Mouse (Mus musculus): Measurements from ENCODE around the gene Plscr1. TPM values are rescaled to one million over a fixed set of nuclear protein-coding genes. Genes with fewer than 3 reads are reported as not detected.

Gene Plscr1
- total RNA-seq, 2 experiments from 2014 or later, result 0.67 to 0.69 TPM

- intact Hi-C loops (cut with DNase I), result no loop called here
- no peak for DNase-seq
These were observed 44.3 kb downstream of the Plscr1 start for GRCm38 (mm10) chr9:92293560-92294548.

- intact Hi-C loops (cut with DNase I), result no loop called here
- DNase-seq, result no peak
These were observed 48.7 kb downstream of the Plscr1 start for GRCm38 (mm10) chr9:92298288-92298687.

GRCm38 (mm10) chr9:92301213-92301612 is 51.7 kb downstream of the Plscr1 start:
- intact Hi-C loops (cut with DNase I), result no loop called here
- DNase-seq, result no peak

- intact Hi-C loops (cut with DNase I), result no loop called here
- no peak for DNase-seq
These were observed 55.5 kb downstream of the Plscr1 start for GRCm38 (mm10) chr9:92305075-92305474.

- intact Hi-C loops (cut with DNase I), result no loop called here
- DNase-seq, result no peak
These were observed 56.2 kb downstream of the Plscr1 start for GRCm38 (mm10) chr9:92305620-92306220.

GRCm38 (mm10) chr9:92309077-92309476 is 59.5 kb downstream of the Plscr1 start, which contains the start of gene 1700057G04Rik:
1700057G04Rik (plus strand) TSS chr9:92309377.
- no peak for DNase-seq
- intact Hi-C loops (cut with DNase I), result no loop called here

GRCm38 (mm10) chr9:92316791-92317190 is 67.2 kb downstream of the Plscr1 start:
- DNase-seq, result no peak
- intact Hi-C loops (cut with DNase I), result no loop called here

Small RNAs within 50 kb of the gene (microRNA-seq; reads per million reads assigned to microRNA genes)
- 0 reads per million in 2 experiments for gene Mir6386

Other genes starting within 250 kb of the Plscr1 start
- gene Plscr5, start 56.8 kb upstream of the Plscr1 start, total RNA-seq (2021), result not detected
- gene Plscr2, start 25.9 kb downstream of the Plscr1 start, total RNA-seq (2021), result 1 to 10 TPM; 1.3 to 1.4 TPM
- not detected for gene 1700057G04Rik, start 59.6 kb downstream of the Plscr1 start, total RNA-seq (2021)
- gene Plscr4, start 207.6 kb downstream of the Plscr1 start, total RNA-seq (2021), result 1 to 10 TPM; 3.0 to 3.1 TPM

Measured in gastrocnemius, postnatal 36 days (tissue).